Mouse (Mus musculus): ENCODE measurements around the gene Asb7.

DNA sequence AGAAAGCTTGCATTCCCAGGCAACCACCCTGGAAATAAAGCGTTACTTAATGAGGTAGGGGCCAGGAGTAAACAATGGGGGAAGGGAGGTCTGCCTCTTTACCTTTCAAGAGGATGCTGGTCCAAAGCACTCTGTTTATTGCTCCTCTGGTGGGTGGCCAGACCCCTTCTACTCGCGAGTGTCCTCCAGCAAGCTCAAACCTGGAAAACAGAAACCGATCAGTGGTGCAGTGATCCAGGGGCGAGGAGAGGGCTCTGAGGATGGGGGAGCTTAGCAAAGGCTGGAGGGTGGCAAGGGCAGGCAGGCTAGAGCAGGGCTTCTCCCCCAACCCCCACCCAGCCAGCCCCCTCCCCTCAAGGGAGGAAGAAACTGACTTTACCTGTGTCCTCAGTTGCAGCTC lies 675 bp downstream of the Asb7 start:
- no peak for TF ChIP-seq CHD2 (IDR thresholded peaks at IDR 0.05; ENCODE audit: low read depth, low read length)
- TF ChIP-seq ZC3H11A (IDR thresholded peaks at IDR 0.05; ENCODE audit: borderline replicate concordance, low read depth, low read length), result no peak
- no peak for TF ChIP-seq MAFK (IDR thresholded peaks at IDR 0.05; ENCODE audit: insufficient read depth, low read depth, low read length)
- TF ChIP-seq ZNF384 (IDR thresholded peaks at IDR 0.05; ENCODE audit: low read depth, low read length), result no peak
- no peak for TF ChIP-seq HCFC1 (IDR thresholded peaks at IDR 0.05; ENCODE audit: borderline replicate concordance, insufficient read depth, low read length)

All from ES-E14 (cell line).